Mouse (Mus musculus) limb, embryonic 14.5 days (tissue): ENCODE measurements around the gene Csad. TPM values are rescaled to one million over a fixed set of nuclear protein-coding genes. Genes with fewer than 3 reads are reported as not detected.

ENCODE experiments used
- ATAC-seq: fragments of 200-750 bp; cut with Nextera tagmentation; 2 replicates; pipeline ENCODE4 v1.8.0; 2017; ENCODE audit warnings: low read depth, moderate number of reproducible peaks, moderate TSS enrichment; ENCODE audit not compliant: low FRiP score
- DNase-seq: peaks from one replicate; pipeline ENCODE4 v3.0.0-alpha.2; 2015; ENCODE audit warnings: low spot score
- H3K27ac ChIP-seq: fragments of 300-500 bp; sonication (generic); replicated peaks from 2 replicates; pipeline ENCODE4 v1.5.1; 2014; ENCODE audit warnings: low read depth, mild to moderate bottlenecking, low read length, moderate library complexity, mixed read lengths
- H3K27me3 ChIP-seq: fragments of 300-500 bp; sonication (generic); 2 replicates; pipeline ENCODE4 v1.6.1; 2014; ENCODE audit warnings: low read length, mixed read lengths; ENCODE audit not compliant: control insufficient read depth, insufficient read depth
- H3K36me3 ChIP-seq: fragments of 300-500 bp; sonication (generic); 2 replicates; pipeline ENCODE4 v1.6.1; 2014; ENCODE audit warnings: mild to moderate bottlenecking, low read length, moderate library complexity, mixed read lengths; ENCODE audit not compliant: control insufficient read depth, insufficient read depth
- H3K4me1 ChIP-seq: fragments of 300-500 bp; sonication (generic); 2 replicates; pipeline ENCODE4 v1.6.1; 2014; ENCODE audit warnings: antibody characterized with exemption, low read length, mixed read lengths; ENCODE audit not compliant: control insufficient read depth, insufficient read depth
- H3K4me2 ChIP-seq: fragments of 300-500 bp; sonication (generic); replicated peaks from 2 replicates; pipeline ENCODE4 v1.6.1; 2014; ENCODE audit warnings: low read depth, mild to moderate bottlenecking, low read length, moderate library complexity; ENCODE audit not compliant: severe bottlenecking
- H3K4me3 ChIP-seq: fragments of 300-500 bp; sonication (generic); replicated peaks from 2 replicates; pipeline ENCODE4 v1.5.1; 2014; ENCODE audit warnings: low read length
- H3K9ac ChIP-seq: fragments of 300-500 bp; sonication (generic); 2 replicates; pipeline ENCODE4 v1.6.1; 2014; ENCODE audit warnings: mild to moderate bottlenecking, low read depth, low read length, moderate library complexity; ENCODE audit not compliant: severe bottlenecking
- H3K9me3 ChIP-seq: fragments of 300-500 bp; sonication (generic); 2 replicates; pipeline ENCODE4 v1.6.1; 2016; ENCODE audit warnings: low read length; ENCODE audit not compliant: control insufficient read depth
- POLR2A ChIP-seq: fragments of 200-500 bp; IDR thresholded peaks from 2 replicates; pipeline ENCODE4 v1.8.0; 2012; ENCODE audit warnings: inconsistent platforms, mild to moderate bottlenecking, moderate library complexity, borderline replicate concordance; ENCODE audit not compliant: insufficient read depth, insufficient read length; ENCODE audit errors: extremely low read depth
- WGBS: fragments of 180-500 bp; shearing (Covaris S2); extraction: QIAGEN DNeasy Blood & Tissue Kit; methylation state at CpG from one replicate; pipeline ENCODE4 v1.1.7; 2014; 5-methylcytosine and 5-hydroxymethylcytosine counted together
- polyA plus RNA-seq, 2 experiments: library from polyadenylated mRNA; depleted of rRNA in 1 of 2; stranded (reverse) in 1 of 2; unstranded in 1 of 2; fragments of >200 nt; fragmentation: Nextera tagmentation in 1 of 2; extraction: Ambion mirVana in 1 of 2; gene quantifications; 2 replicates each; pipeline versions ENCODE4 v1.2.1 to v1.2.3; 2012 to 2014

The Csad gene
- polyA plus RNA-seq, 2 experiments: 66.1 to 112 TPM

- H3K4me2 ChIP-seq: no peak overlapping the region
- H3K27ac ChIP-seq: no peak overlapping the region
- no peak overlapping the region for H3K9ac ChIP-seq
- no peaks in the 10 kb centered on the region for H3K36me3 ChIP-seq
- no peak overlapping the region for H3K4me3 ChIP-seq
- no peak for DNase-seq
- peaks cover 9% of the 10 kb centered on the region; the same call in 1 of the 2 replicates for H3K4me1 ChIP-seq
- 77% methylated on average over 4 of the region's 4 CpGs for WGBS
- no peaks in the 10 kb centered on the region for H3K9me3 ChIP-seq
- peaks cover 14% of the 10 kb centered on the region for H3K27me3 ChIP-seq
- no peak for TF ChIP-seq POLR2A
- no peak for ATAC-seq
Observed at GRCm38 (mm10) chr15:102149561-102149960, 55.0 kb downstream of the Csad start.

- Histone ChIP-seq H3K27ac (no peak overlapping the region), H3K4me1 (peaks cover 15% of the 10 kb centered on the region), H3K9me3 (no peaks in the 10 kb centered on the region), H3K36me3 (no peaks in the 10 kb centered on the region), H3K4me3 (no peak overlapping the region), H3K27me3 (peaks cover 22% of the 10 kb centered on the region), H3K9ac (no peak overlapping the region), H3K4me2 (no peak overlapping the region)
- no peak for TF ChIP-seq POLR2A
- DNase-seq (no peak), ATAC-seq (no peak)
- WGBS: 65% methylated on average over 16 of the region's 16 CpGs
Observed at GRCm38 (mm10) chr15:102147674-102148402, 56.7 kb downstream of the Csad start.

- H3K27ac ChIP-seq: no peak overlapping the region
- H3K4me2 ChIP-seq: no peak overlapping the region
- peaks cover 15% of the 10 kb centered on the region for H3K4me1 ChIP-seq
- WGBS: 0% methylated on average over 1 of the region's 1 CpGs
- ATAC-seq (peak; percentile 47), DNase-seq (peak; percentile 20)
- H3K36me3 ChIP-seq: no peaks in the 10 kb centered on the region
- TF ChIP-seq POLR2A: no peak
- no peak overlapping the region for H3K4me3 ChIP-seq
- peaks cover 22% of the 10 kb centered on the region for H3K27me3 ChIP-seq
- H3K9ac ChIP-seq: no peak overlapping the region
- no peaks in the 10 kb centered on the region for H3K9me3 ChIP-seq
Observed at GRCm38 (mm10) chr15:102146882-102147281, 57.6 kb downstream of the Csad start.

GRCm38 (mm10) chr15:102146089-102146488, 58.4 kb downstream of the Csad start:
- ATAC-seq (no peak), DNase-seq (no peak)
- no peak overlapping the region for H3K9ac ChIP-seq
- H3K4me3 ChIP-seq: no peak overlapping the region
- WGBS: 83% methylated on average over 5 of the region's 5 CpGs
- peaks cover 15% of the 10 kb centered on the region for H3K4me1 ChIP-seq
- peaks cover 22% of the 10 kb centered on the region for H3K27me3 ChIP-seq
- H3K9me3 ChIP-seq: no peaks in the 10 kb centered on the region
- H3K36me3 ChIP-seq: no peaks in the 10 kb centered on the region
- no peak overlapping the region for H3K4me2 ChIP-seq
- TF ChIP-seq POLR2A: no peak
- no peak overlapping the region for H3K27ac ChIP-seq

GRCm38 (mm10) chr15:102145330-102145729, 59.2 kb downstream of the Csad start:
- ATAC-seq: no peak
- Histone ChIP-seq H3K4me1 (peaks cover 11% of the 10 kb centered on the region), H3K36me3 (no peaks in the 10 kb centered on the region), H3K27me3 (peaks cover 22% of the 10 kb centered on the region), H3K4me2 (no peak overlapping the region), H3K27ac (no peak overlapping the region), H3K9me3 (no peaks in the 10 kb centered on the region), H3K4me3 (no peak overlapping the region), H3K9ac (no peak overlapping the region)
- TF ChIP-seq POLR2A: no peak
- no peak for DNase-seq
- WGBS: 88% methylated on average over 10 of the region's 10 CpGs
